Mouse (Mus musculus) left cerebral cortex, adult 2 months (tissue): ENCODE results near the gene Best1. TPM values are rescaled to one million over a fixed set of nuclear protein-coding genes. Genes with fewer than 3 reads are reported as not detected.
A peak's percentile ranks its signal among the peaks of the same experiment; 100 is the strongest.

Experiments used
- DNase-seq, 2 experiments: peaks; one replicate each; pipeline ENCODE4 v3.0.0; 2021 to 2022; ENCODE audit warnings: low spot score in 2 of 2, mixed read lengths in 1 of 2; ENCODE audit errors: extremely low spot score in 1 of 2
- H3K27ac ChIP-seq: fragments of 200-600 bp; 2 replicates; pipeline ENCODE4 v1.8.1; 2022
- H3K4me3 ChIP-seq: fragments of 200-600 bp; 2 replicates; pipeline ENCODE4 v1.8.1; 2022
- CTCF ChIP-seq: fragments of 200-600 bp; IDR thresholded peaks from 2 replicates; pipeline ENCODE4 v1.8.1; 2022; ENCODE audit warnings: antibody characterized with exemption, mild to moderate bottlenecking, moderate library complexity
- intact Hi-C: fragments of 180-260 bp; cut with DNase I; formaldehyde crosslinking; loops from one replicate; pipeline ENCODE4 v1.15.1; 2025
- total RNA-seq, 2 experiments: library from RNA; stranded (reverse); gene quantifications; 2 replicates each; pipeline ENCODE4 v1.2.3; 2021

Gene Best1
- total RNA-seq, 2 experiments from 2014 or later = 0.49 to 0.75 TPM

- DNase-seq = no peak
- intact Hi-C loops = loop anchor here (1.0 to 2.0 kb wide), 3 partner anchors 22 to 199 kb away; no protein-coding TSS in a partner anchor
- Histone ChIP-seq H3K4me3 (no peak overlapping the region), H3K27ac (no peak overlapping the region)
- peak; percentile 81 for TF ChIP-seq CTCF
Observed at GRCm38 (mm10) chr19:10000330-10000729, 1.1 kb downstream of the Best1 start.

- Histone ChIP-seq H3K27ac (no peak overlapping the region), H3K4me3 (no peak overlapping the region)
- intact Hi-C loops = no loop called here
- no peak for TF ChIP-seq CTCF
- DNase-seq = no peak
Observed at GRCm38 (mm10) chr19:9998736-9999486, 2.5 kb downstream of the Best1 start.

- Histone ChIP-seq H3K4me3 (no peak overlapping the region), H3K27ac (no peak overlapping the region)
- TF ChIP-seq CTCF = no peak
- no peak for DNase-seq
- intact Hi-C loops = no loop called here
Observed at GRCm38 (mm10) chr19:9998063-9998416, 3.4 kb downstream of the Best1 start.

GRCm38 (mm10) chr19:9997204-9998062 lies 4.0 kb downstream of the Best1 start:
- intact Hi-C loops = no loop called here
- no peak overlapping the region for H3K27ac ChIP-seq
- no peak for TF ChIP-seq CTCF
- DNase-seq = no peak
- H3K4me3 ChIP-seq = no peak overlapping the region

- Histone ChIP-seq H3K27ac (peak overlapping the region; percentile 48; the same call in 1 of the 2 replicates), H3K4me3 (peak overlapping the region; percentile 30)
- intact Hi-C loops = no loop called here
- peak; percentile 83 for TF ChIP-seq CTCF
- peak; percentile 76 to 83 for DNase-seq
Observed at GRCm38 (mm10) chr19:9993036-9993656, 8.3 kb downstream of the Best1 start.

GRCm38 (mm10) chr19:9992011-9992958 lies 9.1 kb downstream of the Best1 start:
- DNase-seq = no peak
- peak overlapping the region; percentile 30 for H3K4me3 ChIP-seq
- peak overlapping the region; percentile 48; the same call in 1 of the 2 replicates for H3K27ac ChIP-seq
- intact Hi-C loops = no loop called here
- no peak for TF ChIP-seq CTCF

GRCm38 (mm10) chr19:9991304-9991703 lies 10.1 kb downstream of the Best1 start:
- peak; percentile 77 to 85 for DNase-seq
- TF ChIP-seq CTCF = peak; percentile 92
- intact Hi-C loops = loop anchor here (1.0 kb wide), 1 partner anchor 75 kb away; no protein-coding TSS in a partner anchor
- no peak overlapping the region for H3K27ac ChIP-seq
- no peak overlapping the region for H3K4me3 ChIP-seq

- Histone ChIP-seq H3K27ac (no peak overlapping the region), H3K4me3 (no peak overlapping the region)
- no peak for TF ChIP-seq CTCF
- intact Hi-C loops = no loop called here
- no peak for DNase-seq
Observed at GRCm38 (mm10) chr19:9989884-9990256, 11.6 kb downstream of the Best1 start.

GRCm38 (mm10) chr19:9989171-9989883 lies 12.1 kb downstream of the Best1 start:
- no peak for DNase-seq
- H3K27ac ChIP-seq = no peak overlapping the region
- peak; percentile 87 for TF ChIP-seq CTCF
- intact Hi-C loops = no loop called here
- no peak overlapping the region for H3K4me3 ChIP-seq

- DNase-seq = no peak
- Histone ChIP-seq H3K27ac (no peak overlapping the region), H3K4me3 (no peak overlapping the region)
- TF ChIP-seq CTCF = no peak
- intact Hi-C loops = no loop called here
Observed at GRCm38 (mm10) chr19:9987593-9987992, 13.8 kb downstream of the Best1 start.

GRCm38 (mm10) chr19:9987192-9987591 lies 14.2 kb downstream of the Best1 start:
- Histone ChIP-seq H3K4me3 (no peak overlapping the region), H3K27ac (no peak overlapping the region)
- no peak for DNase-seq
- intact Hi-C loops = no loop called here
- no peak for TF ChIP-seq CTCF
